In genomic region chr10:101399206-101399605, GRCm38 (mm10) we compare ENCODE assay signal across 14 mouse cellular contexts.
"Had no signal": no experiment of that assay in that cellular context is flagged by ENCODE, and none has a peak within 500 bp of the region (broad histone marks: within the 10 kb centered on the region; RNA-seq: fewer than 3 reads in every experiment).

No protein-coding gene starts in this region.

- DNase-seq: kidney, adult 9 months; kidney, postnatal 4 days; liver; liver, embryonic 13.5 days; liver, postnatal 0 days; lung, postnatal 36 days; midbrain, embryonic 14.5 days; right cerebral cortex, adult 18-20 months; right cerebral cortex, postnatal 25 days; thymus, postnatal 36 days had no signal

- H3K4me2 ChIP-seq: limb, embryonic 12.5 days; liver, embryonic 13.5 days had no signal

- H3K4me3 ChIP-seq: layer of hippocampus, adult 2 months; limb, embryonic 12.5 days; liver, embryonic 13.5 days; midbrain, embryonic 10.5 days had no signal

- H3K9me3 ChIP-seq: limb, embryonic 12.5 days; liver, embryonic 13.5 days; midbrain, embryonic 10.5 days had no signal

- H3K9ac ChIP-seq: limb, embryonic 12.5 days; liver, embryonic 13.5 days; liver, postnatal 0 days had no signal

- H3K27ac ChIP-seq: kidney, postnatal 0 days; layer of hippocampus, adult 2 months; limb, embryonic 12.5 days; liver, embryonic 13.5 days; midbrain, embryonic 10.5 days had no signal

- H3K36me3 ChIP-seq: limb, embryonic 12.5 days; liver, embryonic 13.5 days; midbrain, embryonic 10.5 days had no signal

- H3K4me1 ChIP-seq: limb, embryonic 12.5 days; liver, embryonic 13.5 days; midbrain, embryonic 10.5 days had no signal

- H3K27me3 ChIP-seq: limb, embryonic 12.5 days; liver, embryonic 13.5 days had no signal

- ATAC-seq: liver, postnatal 0 days had no signal
